Mouse (Mus musculus): ENCODE measurements around the gene Clec1a.

DNA sequence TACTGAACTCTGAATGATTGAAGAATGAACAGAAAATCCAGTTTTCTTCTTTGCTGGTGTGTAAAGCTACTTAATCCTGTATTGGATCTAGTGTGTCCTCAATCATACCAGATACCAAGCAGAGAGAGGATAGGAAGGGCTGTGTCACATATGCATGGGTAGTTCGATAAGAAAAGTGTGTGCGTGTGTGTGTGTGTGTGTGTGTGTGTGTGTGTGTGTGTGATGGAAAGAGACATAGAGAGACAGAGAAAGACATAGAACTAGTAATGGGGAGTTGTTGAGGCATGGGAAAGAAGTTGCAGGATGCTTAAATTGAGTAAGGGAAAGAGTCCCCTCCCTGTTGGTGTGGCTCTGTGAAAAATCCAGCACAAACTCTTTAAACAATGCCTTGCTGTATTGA lies 66.0 kb downstream of the Clec1a start, which contains the start of gene Clec12b:
- TF ChIP-seq CTCF (IDR thresholded peaks at IDR 0.05) = no peak
- TF ChIP-seq EP300 (IDR thresholded peaks at IDR 0.05) = no peak
